Mouse (Mus musculus): ENCODE measurements around the gene Mfsd14b. TPM values are rescaled to one million over a fixed set of nuclear protein-coding genes. Genes with fewer than 3 reads are reported as not detected.

The Mfsd14b gene
- 15.9 and 18.0 TPM in 2 replicates for polyA plus RNA-seq (2012; ENCODE audit: low replicate concordance)

GRCm38 (mm10) chr13:65112459-65113110 lies at the start of gene Mfsd14b:
TSS of gene Mfsd14b (minus strand) at chr13:65112975.

GRCm38 (mm10) chr13:65149940-65150339 lies 37.2 kb upstream of the Mfsd14b start, which contains the start of gene Olfr466:
TSS of gene Olfr466 (plus strand) at chr13:65150240.

DNA sequence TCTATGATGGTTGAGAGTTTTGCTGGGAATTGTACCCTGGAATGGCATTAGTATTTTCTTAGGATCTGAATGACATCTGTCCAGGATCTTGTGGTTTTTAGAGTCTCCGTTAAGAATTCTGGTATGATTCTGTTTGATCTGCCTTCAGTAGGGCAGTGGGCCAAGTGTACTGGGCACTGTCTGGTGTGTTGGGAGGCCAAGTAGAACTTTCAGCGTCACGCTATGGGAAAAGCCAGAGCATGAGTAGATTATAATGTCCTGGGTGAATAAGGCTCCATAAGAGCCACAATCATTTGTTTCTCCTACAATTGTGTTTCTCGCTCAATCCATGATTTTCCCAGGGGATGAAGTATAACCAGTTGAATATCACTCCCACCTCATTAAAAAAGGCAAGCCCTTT lies 25.0 kb upstream of the Mfsd14b start, which contains the start of gene Olfr465-ps1:
Olfr465-ps1 (plus strand) TSS at position 301 of the 400 bp plus-strand sequence.

DNA sequence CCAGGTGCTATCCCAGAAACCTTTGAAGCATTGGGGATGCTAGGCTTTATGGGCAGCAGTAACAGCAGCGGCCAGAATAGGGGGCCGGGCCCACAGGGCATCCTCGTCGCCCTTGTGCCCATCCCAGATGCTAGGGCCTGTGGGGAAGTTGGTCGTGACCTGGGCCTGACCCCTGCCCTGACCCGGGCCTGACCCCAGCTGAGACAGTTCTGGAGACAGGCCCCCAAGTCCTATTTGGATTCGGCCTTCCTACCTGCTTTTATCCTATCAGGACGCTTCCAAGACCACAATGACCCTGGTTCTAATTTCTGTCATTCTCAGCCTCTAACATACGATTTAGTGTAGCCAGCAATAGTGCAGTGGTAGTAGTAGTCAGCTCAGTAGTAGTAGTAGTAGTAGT lies 60.1 kb downstream of the Mfsd14b start, which contains the start of gene Prss47:
Prss47 (minus strand) TSS at position 101 of the 400 bp plus-strand sequence.

GRCm38 (mm10) chr13:65032758-65033157 lies 80.0 kb downstream of the Mfsd14b start, which contains the start of gene Spata31d1c:
TSS of gene Spata31d1c (plus strand) at chr13:65033058.

Other genes starting within 250 kb of the Mfsd14b start
- not detected in 2 replicates for gene Cntnap3, start 209.0 kb downstream of the Mfsd14b start, polyA plus RNA-seq (2012; ENCODE audit: low replicate concordance)
- not detected in 2 replicates for gene Spata31, start 195.6 kb downstream of the Mfsd14b start, polyA plus RNA-seq (2012; ENCODE audit: low replicate concordance)
- not detected in 2 replicates for gene Spata31d1c, start 79.9 kb downstream of the Mfsd14b start, polyA plus RNA-seq (2012; ENCODE audit: low replicate concordance)
- gene Prss47, start 60.2 kb downstream of the Mfsd14b start, polyA plus RNA-seq (2012; ENCODE audit: low replicate concordance): not detected in 2 replicates
- gene Olfr465-ps1, start 25.1 kb upstream of the Mfsd14b start, polyA plus RNA-seq (2012; ENCODE audit: low replicate concordance): not detected in 2 replicates
- not detected in 2 replicates for gene Olfr466, start 37.3 kb upstream of the Mfsd14b start, polyA plus RNA-seq (2012; ENCODE audit: low replicate concordance)
- not detected in 2 replicates for gene Nlrp4f, start 93.0 kb upstream of the Mfsd14b start, polyA plus RNA-seq (2012; ENCODE audit: low replicate concordance)
- not detected in 2 replicates for gene Gm10775, start 146.6 kb upstream of the Mfsd14b start, polyA plus RNA-seq (2012; ENCODE audit: low replicate concordance)
- 6.3 and 8.8 TPM in 2 replicates for gene Zfp369, start 165.8 kb upstream of the Mfsd14b start, polyA plus RNA-seq (2012; ENCODE audit: low replicate concordance)